Mouse (Mus musculus): ENCODE measurements around the gene Slc35e2. TPM values are rescaled to one million over a fixed set of nuclear protein-coding genes. Genes with fewer than 3 reads are reported as not detected.
A peak's percentile ranks its signal among the peaks of the same experiment; 100 is the strongest.

Gene Slc35e2
- 7.7 and 9.6 TPM in 2 replicates for polyA plus RNA-seq (2014; fragmentation: Nextera tagmentation; extraction: Ambion mirVana)

- under 1% methylated on average over 57 of the region's 65 CpGs for WGBS (ENCODE audit: insufficient replicate concordance)
- H3K27me3 ChIP-seq (ENCODE audit: control insufficient read depth, insufficient read depth, low read length) = no peaks in the 10 kb centered on the region
- peak; percentile 94 for ATAC-seq (replicated peaks; ENCODE audit: insufficient number of reproducible peaks, low FRiP score, low TSS enrichment)
- no peaks in the 10 kb centered on the region for H3K9me3 ChIP-seq (replicated peaks; ENCODE audit: control insufficient read depth, low read length)
- H3K4me2 ChIP-seq = peak within 1 kb of the TSS; percentile 92
- H3K4me3 ChIP-seq (ENCODE audit: low read depth, low read length) = peak within 1 kb of the TSS; percentile 85
- peak within 1 kb of the TSS; percentile 99 for H3K27ac ChIP-seq (ENCODE audit: low read depth, low read length)
- peak within 1 kb of the TSS; percentile 97 for H3K9ac ChIP-seq (ENCODE audit: low read depth, low read length)
- no peaks in the 10 kb centered on the region for H3K36me3 ChIP-seq (ENCODE audit: control insufficient read depth, insufficient read depth, low read length)
- H3K4me1 ChIP-seq (ENCODE audit: control insufficient read depth, insufficient read depth, low read length) = peaks cover 7% of the 10 kb centered on the region
These were observed at the start of gene Slc35e2 for GRCm38 (mm10) chr4:155601091-155601996. Gene Slc35e2, plus strand, starts transcription at chr4:155601416.

- H3K27me3 ChIP-seq (ENCODE audit: control insufficient read depth, insufficient read depth, low read length) = no peaks in the 10 kb centered on the region
- no peak overlapping the region for H3K4me2 ChIP-seq
- 94% methylated on average over 6 of the region's 6 CpGs for WGBS (ENCODE audit: insufficient replicate concordance)
- H3K4me1 ChIP-seq (ENCODE audit: control insufficient read depth, insufficient read depth, low read length) = no peaks in the 10 kb centered on the region
- H3K9ac ChIP-seq (ENCODE audit: low read depth, low read length) = no peak overlapping the region
- H3K27ac ChIP-seq (ENCODE audit: low read depth, low read length) = no peak overlapping the region
- ATAC-seq (replicated peaks; ENCODE audit: insufficient number of reproducible peaks, low FRiP score, low TSS enrichment) = no peak
- H3K36me3 ChIP-seq (ENCODE audit: control insufficient read depth, insufficient read depth, low read length) = peaks cover 46% of the 10 kb centered on the region
- H3K9me3 ChIP-seq (replicated peaks; ENCODE audit: control insufficient read depth, low read length) = no peaks in the 10 kb centered on the region
- H3K4me3 ChIP-seq (ENCODE audit: low read depth, low read length) = no peak overlapping the region
These were observed 48.2 kb upstream of the Slc35e2 start for GRCm38 (mm10) chr4:155552917-155553532.

- Histone ChIP-seq H3K4me1 (ENCODE audit: control insufficient read depth, insufficient read depth, low read length) (no peaks in the 10 kb centered on the region), H3K4me3 (ENCODE audit: low read depth, low read length) (no peak overlapping the region), H3K27me3 (ENCODE audit: control insufficient read depth, insufficient read depth, low read length) (no peaks in the 10 kb centered on the region), H3K27ac (ENCODE audit: low read depth, low read length) (no peak overlapping the region), H3K36me3 (ENCODE audit: control insufficient read depth, insufficient read depth, low read length) (peaks cover 43% of the 10 kb centered on the region), H3K9me3 (replicated peaks; ENCODE audit: control insufficient read depth, low read length) (no peaks in the 10 kb centered on the region), H3K4me2 (no peak overlapping the region), H3K9ac (ENCODE audit: low read depth, low read length) (no peak overlapping the region)
- ATAC-seq (replicated peaks; ENCODE audit: insufficient number of reproducible peaks, low FRiP score, low TSS enrichment) = no peak
- WGBS (ENCODE audit: insufficient replicate concordance) = 61% methylated on average over 4 of the region's 4 CpGs
These were observed 46.3 kb upstream of the Slc35e2 start for GRCm38 (mm10) chr4:155554880-155555279.

DNA sequence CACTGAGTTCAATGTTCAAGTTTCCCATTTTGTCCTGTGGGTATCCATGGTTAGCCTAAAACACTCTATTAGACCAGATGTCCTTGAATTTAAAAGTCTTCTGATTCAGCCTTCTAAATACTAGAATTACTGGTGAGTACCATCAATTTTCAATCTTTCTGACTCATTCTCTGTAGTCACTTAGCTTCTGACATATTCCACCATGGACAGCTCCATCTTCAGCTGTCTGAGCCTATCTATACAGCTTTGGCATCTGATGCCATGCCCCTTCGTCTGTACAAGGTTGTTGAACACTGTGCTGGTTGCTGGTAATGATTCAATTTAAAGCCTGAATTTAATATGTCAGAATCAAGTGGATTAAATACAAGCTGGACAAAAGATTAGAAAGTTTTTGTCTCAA, 45.8 kb upstream of the Slc35e2 start:
- peaks cover 44% of the 10 kb centered on the region for H3K36me3 ChIP-seq (ENCODE audit: control insufficient read depth, insufficient read depth, low read length)
- no peak for ATAC-seq (replicated peaks; ENCODE audit: insufficient number of reproducible peaks, low FRiP score, low TSS enrichment)

DNA sequence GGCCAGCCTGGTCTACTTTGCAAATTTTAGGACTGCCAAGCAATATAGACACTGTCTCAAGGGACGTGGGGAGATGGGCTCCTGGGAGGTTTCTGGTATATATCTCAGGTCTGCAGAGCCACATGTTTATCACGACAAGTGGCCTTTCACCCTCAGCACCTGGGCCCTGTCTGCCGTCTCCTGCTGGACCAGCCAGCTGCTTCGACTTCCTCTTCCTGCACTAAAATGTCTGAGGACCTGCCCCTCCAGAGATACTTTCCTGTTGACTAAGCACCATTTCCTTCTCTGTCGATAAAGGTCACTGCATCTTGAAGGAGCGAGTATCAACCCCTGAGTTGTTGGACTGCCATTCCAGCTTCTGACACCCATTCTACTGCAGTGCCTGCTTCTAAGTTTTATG, 41.8 kb upstream of the Slc35e2 start:
- H3K27ac ChIP-seq (ENCODE audit: low read depth, low read length) = no peak overlapping the region
- no peak overlapping the region for H3K9ac ChIP-seq (ENCODE audit: low read depth, low read length)
- H3K4me1 ChIP-seq (ENCODE audit: control insufficient read depth, insufficient read depth, low read length) = peaks cover 22% of the 10 kb centered on the region
- no peaks in the 10 kb centered on the region for H3K9me3 ChIP-seq (replicated peaks; ENCODE audit: control insufficient read depth, low read length)
- H3K4me2 ChIP-seq = no peak overlapping the region
- whole genome bisulfite sequencing (ENCODE audit: insufficient replicate concordance) = 45% methylated on average over 6 of the region's 6 CpGs
- no peak for ATAC-seq (replicated peaks; ENCODE audit: insufficient number of reproducible peaks, low FRiP score, low TSS enrichment)
- H3K4me3 ChIP-seq (ENCODE audit: low read depth, low read length) = no peak overlapping the region
- peaks cover 22% of the 10 kb centered on the region for H3K36me3 ChIP-seq (ENCODE audit: control insufficient read depth, insufficient read depth, low read length)
- no peaks in the 10 kb centered on the region for H3K27me3 ChIP-seq (ENCODE audit: control insufficient read depth, insufficient read depth, low read length)

More for the DNA sequence above, 45.8 kb upstream of the Slc35e2 start:
- 64% methylated on average over 1 of the region's 1 CpGs for WGBS (ENCODE audit: insufficient replicate concordance)
- H3K4me3 ChIP-seq (ENCODE audit: low read depth, low read length) = no peak overlapping the region
- H3K27me3 ChIP-seq (ENCODE audit: control insufficient read depth, insufficient read depth, low read length) = no peaks in the 10 kb centered on the region
- H3K4me2 ChIP-seq = no peak overlapping the region
- H3K9me3 ChIP-seq (replicated peaks; ENCODE audit: control insufficient read depth, low read length) = no peaks in the 10 kb centered on the region
- H3K4me1 ChIP-seq (ENCODE audit: control insufficient read depth, insufficient read depth, low read length) = 0 out of 2 replicates have a peak, but pooled peaks cover 1% of the 10 kb centered on the region
- no peak overlapping the region for H3K9ac ChIP-seq (ENCODE audit: low read depth, low read length)
- H3K27ac ChIP-seq (ENCODE audit: low read depth, low read length) = no peak overlapping the region

- no peaks in the 10 kb centered on the region for H3K9me3 ChIP-seq (replicated peaks; ENCODE audit: control insufficient read depth, low read length)
- no peaks in the 10 kb centered on the region for H3K27me3 ChIP-seq (ENCODE audit: control insufficient read depth, insufficient read depth, low read length)
- H3K9ac ChIP-seq (ENCODE audit: low read depth, low read length) = no peak overlapping the region
- 0 out of 2 replicates have a peak overlapping the region, but pooled peaks have one; percentile 38 for H3K27ac ChIP-seq (ENCODE audit: low read depth, low read length)
- ATAC-seq (replicated peaks; ENCODE audit: insufficient number of reproducible peaks, low FRiP score, low TSS enrichment) = no peak
- H3K36me3 ChIP-seq (ENCODE audit: control insufficient read depth, insufficient read depth, low read length) = peaks cover 9% of the 10 kb centered on the region
- no peak overlapping the region for H3K4me3 ChIP-seq (ENCODE audit: low read depth, low read length)
- H3K4me2 ChIP-seq = no peak overlapping the region
- H3K4me1 ChIP-seq (ENCODE audit: control insufficient read depth, insufficient read depth, low read length) = peaks cover 31% of the 10 kb centered on the region
- WGBS (ENCODE audit: insufficient replicate concordance) = 60% methylated on average over 2 of the region's 2 CpGs
These were observed 40.3 kb upstream of the Slc35e2 start for GRCm38 (mm10) chr4:155560932-155561331.

DNA sequence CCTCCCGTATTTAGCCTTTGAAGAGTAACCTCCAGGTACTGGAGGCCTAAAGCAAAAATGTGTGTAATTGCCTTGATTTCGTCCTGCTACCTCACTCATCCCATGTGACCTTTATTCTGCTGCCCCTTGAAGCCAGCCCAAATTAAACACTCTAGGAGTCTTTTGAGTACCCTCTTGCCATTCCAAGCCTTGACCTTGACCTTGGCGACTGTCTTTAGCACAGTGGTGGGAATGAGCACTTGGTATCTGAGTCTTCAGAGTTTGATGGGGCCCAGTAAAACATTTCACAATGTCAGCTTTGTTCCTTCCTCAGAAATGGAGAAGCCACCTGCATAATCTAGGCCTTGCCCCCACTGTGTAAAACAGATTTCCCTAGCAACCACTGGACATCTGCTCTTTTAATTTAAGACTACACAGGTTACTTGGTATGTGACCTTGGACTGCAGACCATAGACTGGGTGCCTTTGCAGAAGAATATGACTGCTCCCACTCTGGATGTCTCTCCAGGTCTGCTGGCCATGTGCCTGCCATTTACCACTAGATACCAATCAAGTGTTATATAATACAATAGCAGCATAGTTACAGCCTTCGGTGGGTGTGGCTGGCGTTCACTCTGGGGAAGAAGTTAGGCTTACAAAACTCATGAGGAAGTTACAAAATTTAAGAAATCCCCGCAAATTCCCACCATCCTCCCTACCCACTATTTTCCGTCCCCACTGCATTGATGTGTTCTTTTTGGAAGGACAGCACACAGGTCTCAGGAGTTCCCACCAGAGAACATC, 39.4 kb upstream of the Slc35e2 start, which contains the start of gene Nadk:
Nadk (plus strand) TSS at position 718 of the 782 bp plus-strand sequence.
- peak within 1 kb of the TSS; percentile 12 for H3K9ac ChIP-seq (ENCODE audit: low read depth, low read length)
- peaks cover 2% of the 10 kb centered on the region for H3K36me3 ChIP-seq (ENCODE audit: control insufficient read depth, insufficient read depth, low read length)
- peak within 1 kb of the TSS; percentile 57 for H3K4me3 ChIP-seq (ENCODE audit: low read depth, low read length)
- no peaks in the 10 kb centered on the region for H3K27me3 ChIP-seq (ENCODE audit: control insufficient read depth, insufficient read depth, low read length)
- peaks cover 36% of the 10 kb centered on the region for H3K4me1 ChIP-seq (ENCODE audit: control insufficient read depth, insufficient read depth, low read length)
- H3K27ac ChIP-seq (ENCODE audit: low read depth, low read length) = peak within 1 kb of the TSS; percentile 79
- no peak for ATAC-seq (replicated peaks; ENCODE audit: insufficient number of reproducible peaks, low FRiP score, low TSS enrichment)
- peak within 1 kb of the TSS; percentile 84 for H3K4me2 ChIP-seq
- WGBS (ENCODE audit: insufficient replicate concordance) = 73% methylated on average over 7 of the region's 7 CpGs
- no peaks in the 10 kb centered on the region for H3K9me3 ChIP-seq (replicated peaks; ENCODE audit: control insufficient read depth, low read length)

DNA sequence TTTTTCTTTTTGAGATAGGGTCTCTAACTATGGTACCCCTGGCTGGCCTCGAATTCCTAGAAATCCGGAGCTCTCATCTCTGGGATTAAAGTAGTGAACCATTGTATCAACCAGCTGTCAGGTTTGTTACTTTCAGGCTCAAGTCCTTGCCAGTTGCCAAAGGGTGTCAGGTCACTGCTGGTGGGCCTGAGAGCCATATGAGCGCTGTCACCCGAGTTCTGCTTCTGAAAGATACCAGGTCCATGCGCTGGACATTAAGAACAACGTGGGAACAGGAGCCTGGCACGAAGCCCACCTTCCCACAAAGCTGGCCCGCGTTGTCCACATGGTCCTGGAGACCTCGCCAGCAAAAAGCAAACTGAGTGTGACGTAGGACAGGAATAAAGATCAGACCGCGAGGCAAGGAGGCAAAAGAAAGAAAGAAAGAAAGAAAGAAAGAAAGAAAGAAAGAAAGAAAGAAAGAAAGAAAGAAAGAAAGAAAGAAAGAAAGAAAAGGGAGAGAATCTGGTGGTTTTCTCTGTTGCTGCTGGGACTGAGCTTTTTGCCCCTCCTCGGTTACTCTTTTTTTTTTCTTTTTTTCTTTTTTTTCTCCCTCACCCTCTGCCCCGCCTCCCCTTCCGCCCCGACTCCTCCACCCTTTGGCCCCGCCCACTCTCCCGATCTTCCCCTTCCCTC, 38.4 kb upstream of the Slc35e2 start:
- WGBS (ENCODE audit: insufficient replicate concordance) = 3% methylated on average over 19 of the region's 19 CpGs
- no peaks in the 10 kb centered on the region for H3K9me3 ChIP-seq (replicated peaks; ENCODE audit: control insufficient read depth, low read length)
- H3K27me3 ChIP-seq (ENCODE audit: control insufficient read depth, insufficient read depth, low read length) = no peaks in the 10 kb centered on the region
- peak overlapping the region; percentile 84 for H3K4me2 ChIP-seq
- peak overlapping the region; percentile 12 for H3K9ac ChIP-seq (ENCODE audit: low read depth, low read length)
- H3K36me3 ChIP-seq (ENCODE audit: control insufficient read depth, insufficient read depth, low read length) = peaks cover 2% of the 10 kb centered on the region; the same call in 1 of the 2 replicates
- H3K27ac ChIP-seq (ENCODE audit: low read depth, low read length) = peak overlapping the region; percentile 79
- peak; percentile 46; the same call in 1 of the 2 replicates for ATAC-seq (replicated peaks; ENCODE audit: insufficient number of reproducible peaks, low FRiP score, low TSS enrichment)
- H3K4me3 ChIP-seq (ENCODE audit: low read depth, low read length) = peak overlapping the region; percentile 57
- peaks cover 36% of the 10 kb centered on the region for H3K4me1 ChIP-seq (ENCODE audit: control insufficient read depth, insufficient read depth, low read length)
